Mouse (Mus musculus) left cerebral cortex, postnatal 25 days (tissue): ENCODE measurements around the gene Tmem198b. TPM values are rescaled to one million over a fixed set of nuclear protein-coding genes. Genes with fewer than 3 reads are reported as not detected.
"Not testable (repeated sequence)": the region's sequence is repeated elsewhere in the genome, so short reads cannot be mapped to it uniquely, and the experiment has no call there.

Experiments
- DNase-seq, 2 experiments: peaks; one replicate each; pipeline ENCODE4 v3.0.0; 2022; ENCODE audit warnings: low spot score in 2 of 2, mixed read lengths in 1 of 2
- intact Hi-C: fragments of 180-260 bp; cut with DNase I; formaldehyde crosslinking; loops from one replicate; pipeline ENCODE4 v1.15.1; 2025
- total RNA-seq, 2 experiments: library from RNA; stranded (reverse); gene quantifications; 2 replicates each; pipeline ENCODE4 v1.2.3; 2021

The Tmem198b gene
- 10 to 100 TPM in 1 of 2 experiments, 1 to 10 TPM in 1; 8.8 to 10.2 TPM for total RNA-seq

- peak; percentile 73 to 78 for DNase-seq
- intact Hi-C loops = loop anchor here (1.0 kb wide), 1 partner anchor 56 kb away; no protein-coding TSS in a partner anchor
Observed at GRCm38 (mm10) chr10:128804271-128805091, at the start of gene Tmem198b. Gene Tmem198b (minus strand): TSS chr10:128804370.

GRCm38 (mm10) chr10:128850339-128850738, 46.2 kb upstream of the Tmem198b start:
- DNase-seq = no peak
- intact Hi-C loops = no loop called here

- intact Hi-C loops = loop anchor here (5.0 kb wide), 1 partner anchor 129 kb away; no protein-coding TSS in a partner anchor
- no peak for DNase-seq
Observed at GRCm38 (mm10) chr10:128848426-128848825, 44.3 kb upstream of the Tmem198b start.

GRCm38 (mm10) chr10:128846664-128847063, 42.5 kb upstream of the Tmem198b start:
- intact Hi-C loops = loop anchor here (5.0 kb wide), 1 partner anchor 131 kb away; no protein-coding TSS in a partner anchor
- no peak for DNase-seq

- DNase-seq = no peak
- intact Hi-C loops = loop anchor here (1.0 to 5.0 kb wide), 2 partner anchors 50 to 132 kb away; no protein-coding TSS in a partner anchor
Observed at GRCm38 (mm10) chr10:128845516-128845915, 41.3 kb upstream of the Tmem198b start.

- DNase-seq = no peak
- intact Hi-C loops = no loop called here
Observed at GRCm38 (mm10) chr10:128843260-128843659, 39.1 kb upstream of the Tmem198b start.

- intact Hi-C loops = no loop called here
- no peak for DNase-seq
Observed at GRCm38 (mm10) chr10:128840612-128841011, 36.4 kb upstream of the Tmem198b start.

GRCm38 (mm10) chr10:128839434-128839833, 35.3 kb upstream of the Tmem198b start:
- no peak for DNase-seq
- intact Hi-C loops = no loop called here

- no peak for DNase-seq
- intact Hi-C loops = no loop called here
Observed at GRCm38 (mm10) chr10:128837400-128837799, 33.2 kb upstream of the Tmem198b start.

- no peak for DNase-seq
- intact Hi-C loops = no loop called here
Observed at GRCm38 (mm10) chr10:128823821-128824220, 19.7 kb upstream of the Tmem198b start.

GRCm38 (mm10) chr10:128823087-128823486, 18.9 kb upstream of the Tmem198b start:
- DNase-seq, intact Hi-C loops: not testable (repeated sequence)

- intact Hi-C loops = no loop called here
- no peak for DNase-seq
Observed at GRCm38 (mm10) chr10:128822135-128822534, 18.0 kb upstream of the Tmem198b start.

- intact Hi-C loops = no loop called here
- DNase-seq = peak; percentile 99 to 100
Observed at GRCm38 (mm10) chr10:128821358-128822056, 17.3 kb upstream of the Tmem198b start, which contains the start of gene Ormdl2. Gene Ormdl2 (minus strand): TSS chr10:128821645.

- intact Hi-C loops = no loop called here
- DNase-seq = no peak
Observed at GRCm38 (mm10) chr10:128820217-128820616, 16.0 kb upstream of the Tmem198b start.

- intact Hi-C loops = no loop called here
- no peak for DNase-seq
Observed at GRCm38 (mm10) chr10:128817033-128817432, 12.9 kb upstream of the Tmem198b start, which contains the start of gene Sarnp. Gene Sarnp (plus strand): TSS chr10:128817333.

GRCm38 (mm10) chr10:128807018-128807417, 2.8 kb upstream of the Tmem198b start:
- intact Hi-C loops = no loop called here
- DNase-seq = no peak

- intact Hi-C loops = no loop called here
- no peak for DNase-seq
Observed at GRCm38 (mm10) chr10:128806086-128806485, 1.9 kb upstream of the Tmem198b start.

GRCm38 (mm10) chr10:128805092-128806000, 1.2 kb upstream of the Tmem198b start:
- DNase-seq = peak; percentile 94 to 97
- intact Hi-C loops = no loop called here

- intact Hi-C loops = loop anchor here (1.0 kb wide), 1 partner anchor 56 kb away; no protein-coding TSS in a partner anchor
- DNase-seq = peak; percentile 74 to 83
Observed at GRCm38 (mm10) chr10:128803771-128804270, 349 bp downstream of the Tmem198b start, which contains the start of gene Dnajc14. Gene Dnajc14 (plus strand): TSS chr10:128804062.
